Mouse (Mus musculus) neural tube, embryonic 13.5 days (tissue): ENCODE measurements around the gene Rybp. TPM values are rescaled to one million over a fixed set of nuclear protein-coding genes. Genes with fewer than 3 reads are reported as not detected.

ENCODE experiments used
- ATAC-seq: fragments of 200-750 bp; cut with Nextera tagmentation; 2 replicates; pipeline ENCODE4 v1.8.0; 2017; ENCODE audit warnings: low read depth, mild to moderate bottlenecking, moderate TSS enrichment, moderate library complexity
- H3K27ac ChIP-seq: fragments of 300-500 bp; sonication (generic); replicated peaks from 2 replicates; pipeline ENCODE4 v1.5.1; 2015; ENCODE audit warnings: moderate library complexity, mild to moderate bottlenecking, inconsistent platforms
- H3K27me3 ChIP-seq: fragments of 300-500 bp; sonication (generic); 2 replicates; pipeline ENCODE4 v1.6.1; 2015; ENCODE audit warnings: mild to moderate bottlenecking, inconsistent platforms
- H3K36me3 ChIP-seq: fragments of 300-500 bp; sonication (generic); 2 replicates; pipeline ENCODE4 v1.6.1; 2015; ENCODE audit warnings: mild to moderate bottlenecking, inconsistent platforms
- H3K4me1 ChIP-seq: fragments of 300-500 bp; sonication (generic); replicated peaks from 2 replicates; pipeline ENCODE4 v1.6.1; 2015; ENCODE audit warnings: inconsistent platforms
- H3K4me2 ChIP-seq: fragments of 300-500 bp; sonication (generic); 2 replicates; pipeline ENCODE4 v1.6.1; 2015; ENCODE audit warnings: inconsistent platforms, mild to moderate bottlenecking, moderate library complexity
- H3K4me3 ChIP-seq: fragments of 300-500 bp; sonication (generic); 2 replicates; pipeline ENCODE4 v1.5.1; 2015; ENCODE audit warnings: mild to moderate bottlenecking, inconsistent platforms
- H3K9ac ChIP-seq: fragments of 300-500 bp; sonication (generic); 2 replicates; pipeline ENCODE4 v1.6.1; 2015; ENCODE audit warnings: moderate library complexity, mild to moderate bottlenecking, inconsistent platforms
- H3K9me3 ChIP-seq: fragments of 300-500 bp; sonication (generic); 2 replicates; pipeline ENCODE4 v1.6.1; 2016; ENCODE audit warnings: inconsistent platforms
- WGBS: fragments of 180-500 bp; shearing (Covaris S2); methylation state at CpG from one replicate; pipeline ENCODE4 v1.1.7; 2015; 5-methylcytosine and 5-hydroxymethylcytosine counted together
- polyA plus RNA-seq: library from polyadenylated mRNA; unstranded; fragments of >200 nt; fragmentation: Nextera tagmentation; extraction: Ambion mirVana; gene quantifications from 2 replicates; pipeline ENCODE4 v1.2.1, GENCODE M21; 2015

Gene Rybp
- 17.5 and 19.0 TPM in 2 replicates for polyA plus RNA-seq

GRCm38 (mm10) chr6:100287334-100288015 lies at the start of gene Rybp:
TSS of gene Rybp (minus strand) at chr6:100287485.
- H3K27me3 ChIP-seq, result peaks cover 35% of the 10 kb centered on the region
- under 1% methylated on average over 62 of the region's 112 CpGs for WGBS
- peak; percentile 98 for ATAC-seq

GRCm38 (mm10) chr6:100336591-100337148 lies 49.4 kb upstream of the Rybp start:
- Histone ChIP-seq H3K4me2 (no peak overlapping the region), H3K9ac (no peak overlapping the region), H3K9me3 (no peaks in the 10 kb centered on the region), H3K27me3 (peaks cover 36% of the 10 kb centered on the region), H3K36me3 (no peaks in the 10 kb centered on the region), H3K27ac (no peak overlapping the region), H3K4me1 (peaks cover 22% of the 10 kb centered on the region), H3K4me3 (no peak overlapping the region)
- WGBS, result 17% methylated on average over 14 of the region's 14 CpGs
- ATAC-seq, result no peak

More at GRCm38 (mm10) chr6:100287334-100288015, at the start of gene Rybp:
- H3K4me1 ChIP-seq, result peaks cover 39% of the 10 kb centered on the region
- H3K9ac ChIP-seq, result peak within 1 kb of the TSS; percentile 89
- peak within 1 kb of the TSS; percentile 71 for H3K4me3 ChIP-seq
- H3K4me2 ChIP-seq, result peak within 1 kb of the TSS; percentile 95
- peak within 1 kb of the TSS; percentile 98 for H3K27ac ChIP-seq
- no peaks in the 10 kb centered on the region for H3K36me3 ChIP-seq
- no peaks in the 10 kb centered on the region for H3K9me3 ChIP-seq

DNA sequence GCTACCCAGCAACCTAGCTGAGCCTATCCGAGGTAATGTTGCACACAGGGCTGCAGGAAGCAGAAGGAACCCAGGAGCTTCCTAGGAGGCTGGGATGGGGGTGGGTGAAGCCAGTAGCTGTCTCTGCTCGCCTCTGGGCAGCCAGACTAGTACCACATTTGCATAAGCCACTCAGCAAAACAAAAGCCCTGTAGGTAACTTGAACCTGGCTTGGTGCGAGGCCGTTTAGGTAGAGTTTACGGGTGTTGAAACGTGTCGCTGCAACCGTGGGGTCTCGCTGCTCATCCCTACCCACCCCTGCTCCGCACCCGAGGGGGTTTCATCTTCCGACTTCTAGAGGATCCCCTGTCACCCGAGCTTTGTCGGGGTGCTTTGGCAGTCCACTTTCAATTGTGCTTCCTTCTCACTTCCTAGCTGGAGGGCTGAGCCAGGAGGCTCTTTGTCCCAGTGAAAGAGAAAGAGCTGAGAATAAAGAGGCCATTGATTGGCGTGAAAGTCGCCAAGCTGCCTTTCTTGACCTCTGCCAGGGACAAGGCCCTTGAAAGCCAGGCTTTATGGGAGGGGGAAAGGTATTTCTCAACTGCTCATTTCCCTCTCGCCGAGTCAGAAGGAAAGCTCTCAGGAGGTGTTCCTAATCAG lies 48.3 kb upstream of the Rybp start:
- WGBS, result 3% methylated on average over 18 of the region's 18 CpGs
- Histone ChIP-seq H3K4me2 (peak overlapping the region; percentile 46), H3K9ac (0 out of 2 replicates have a peak overlapping the region, but pooled peaks have one; percentile 49), H3K27ac (no peak overlapping the region), H3K27me3 (peaks cover 45% of the 10 kb centered on the region), H3K4me3 (no peak overlapping the region), H3K36me3 (no peaks in the 10 kb centered on the region), H3K4me1 (peaks cover 22% of the 10 kb centered on the region), H3K9me3 (no peaks in the 10 kb centered on the region)
- ATAC-seq, result peak; percentile 65; the same call in 1 of the 2 replicates

DNA sequence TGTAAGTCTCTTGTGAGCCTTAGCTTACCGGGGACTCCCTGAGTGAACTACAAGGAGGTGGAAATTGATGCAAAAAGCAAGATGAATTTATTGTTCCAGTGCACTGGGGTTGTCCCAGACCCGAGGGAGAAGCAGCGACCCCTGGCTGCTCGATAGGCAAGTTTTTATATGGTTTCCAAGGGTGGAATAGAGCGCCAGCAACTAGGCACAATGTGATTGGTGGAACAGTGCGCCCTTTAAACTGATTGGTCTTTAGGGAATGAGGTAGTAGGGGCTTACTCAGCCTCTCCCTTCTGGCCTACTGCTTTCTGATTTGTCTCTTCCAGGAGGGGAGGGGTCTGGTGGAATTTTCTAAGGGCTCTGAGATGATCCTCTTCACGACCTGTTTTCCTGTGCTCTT lies 46.5 kb upstream of the Rybp start:
- H3K27ac ChIP-seq, result no peak overlapping the region
- H3K27me3 ChIP-seq, result peaks cover 49% of the 10 kb centered on the region
- H3K4me1 ChIP-seq, result peaks cover 22% of the 10 kb centered on the region
- H3K4me2 ChIP-seq, result no peak overlapping the region
- no peak for ATAC-seq
- H3K9me3 ChIP-seq, result no peaks in the 10 kb centered on the region
- no peak overlapping the region for H3K4me3 ChIP-seq
- H3K36me3 ChIP-seq, result no peaks in the 10 kb centered on the region
- no peak overlapping the region for H3K9ac ChIP-seq
- WGBS, result 81% methylated on average over 7 of the region's 7 CpGs

GRCm38 (mm10) chr6:100332479-100332878 lies 45.2 kb upstream of the Rybp start:
- no peak overlapping the region for H3K4me2 ChIP-seq
- 84% methylated on average over 4 of the region's 4 CpGs for WGBS
- peaks cover 40% of the 10 kb centered on the region for H3K27me3 ChIP-seq
- ATAC-seq, result no peak
- H3K9ac ChIP-seq, result no peak overlapping the region
- peaks cover 22% of the 10 kb centered on the region for H3K4me1 ChIP-seq
- no peak overlapping the region for H3K27ac ChIP-seq
- H3K9me3 ChIP-seq, result no peaks in the 10 kb centered on the region
- H3K36me3 ChIP-seq, result no peaks in the 10 kb centered on the region
- no peak overlapping the region for H3K4me3 ChIP-seq

GRCm38 (mm10) chr6:100331582-100331981 lies 44.3 kb upstream of the Rybp start:
- ATAC-seq, result no peak
- Histone ChIP-seq H3K4me2 (no peak overlapping the region), H3K4me3 (no peak overlapping the region), H3K27ac (no peak overlapping the region), H3K36me3 (no peaks in the 10 kb centered on the region), H3K27me3 (peaks cover 32% of the 10 kb centered on the region), H3K9ac (no peak overlapping the region), H3K9me3 (no peaks in the 10 kb centered on the region), H3K4me1 (peaks cover 17% of the 10 kb centered on the region)
- 55% methylated on average over 8 of the region's 8 CpGs for WGBS

- 80% methylated on average over 9 of the region's 9 CpGs for WGBS
- Histone ChIP-seq H3K4me1 (peaks cover 12% of the 10 kb centered on the region), H3K4me3 (no peak overlapping the region), H3K36me3 (no peaks in the 10 kb centered on the region), H3K27ac (no peak overlapping the region), H3K27me3 (peaks cover 29% of the 10 kb centered on the region), H3K9ac (no peak overlapping the region), H3K9me3 (no peaks in the 10 kb centered on the region), H3K4me2 (no peak overlapping the region)
- ATAC-seq, result no peak
Measured at GRCm38 (mm10) chr6:100331055-100331454, 43.8 kb upstream of the Rybp start.

DNA sequence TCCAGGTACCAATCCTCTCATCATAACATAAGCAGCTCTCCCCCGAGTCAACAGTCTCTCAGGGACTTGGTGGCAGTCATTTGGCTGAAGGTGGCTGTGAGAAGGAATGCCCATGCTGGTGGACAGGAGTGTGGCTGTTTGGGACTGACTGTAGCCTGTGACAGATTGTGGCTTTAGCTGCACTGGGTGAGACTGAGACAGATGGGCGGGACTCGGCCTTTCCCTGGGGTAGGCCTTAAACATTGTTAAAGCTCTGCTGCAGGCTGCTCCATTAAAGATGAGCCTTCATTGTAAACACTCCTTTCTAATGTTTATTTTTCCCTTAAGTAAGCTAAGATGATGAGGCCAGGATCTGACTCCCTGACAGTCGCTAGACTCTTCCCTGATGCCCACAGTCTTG lies 42.3 kb upstream of the Rybp start:
- H3K36me3 ChIP-seq, result no peaks in the 10 kb centered on the region
- H3K27me3 ChIP-seq, result peaks cover 26% of the 10 kb centered on the region
- no peaks in the 10 kb centered on the region for H3K4me1 ChIP-seq
- H3K27ac ChIP-seq, result no peak overlapping the region
- no peak overlapping the region for H3K4me3 ChIP-seq
- no peak for ATAC-seq
- no peak overlapping the region for H3K9ac ChIP-seq
- H3K9me3 ChIP-seq, result no peaks in the 10 kb centered on the region
- H3K4me2 ChIP-seq, result no peak overlapping the region
- 65% methylated on average over 4 of the region's 4 CpGs for WGBS

DNA sequence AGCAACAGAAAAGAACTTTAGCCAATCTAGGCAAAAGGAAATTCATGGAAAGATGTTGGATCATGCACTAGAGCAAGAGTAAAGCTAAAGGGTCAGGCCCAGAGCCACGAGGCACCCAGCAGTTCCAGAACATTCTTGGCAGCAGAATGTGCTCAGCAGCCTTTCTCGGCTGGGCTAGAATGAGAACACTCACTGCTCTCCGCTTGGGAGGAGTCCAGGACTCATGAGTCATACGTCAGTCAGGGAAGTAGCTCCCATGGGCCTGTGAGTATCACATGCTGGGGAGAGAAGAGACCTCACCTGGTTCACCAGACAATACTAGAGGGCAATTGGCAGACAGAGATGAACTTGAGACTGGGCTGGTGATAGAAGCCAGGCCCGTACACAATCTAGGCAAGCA lies 39.8 kb upstream of the Rybp start:
- no peak for ATAC-seq
- H3K27ac ChIP-seq, result no peak overlapping the region
- H3K27me3 ChIP-seq, result peaks cover 16% of the 10 kb centered on the region; the same call in 1 of the 2 replicates
- no peaks in the 10 kb centered on the region for H3K36me3 ChIP-seq
- 72% methylated on average over 5 of the region's 5 CpGs for WGBS
- no peaks in the 10 kb centered on the region for H3K9me3 ChIP-seq
- H3K4me1 ChIP-seq, result peaks cover 8% of the 10 kb centered on the region; the same call in 1 of the 2 replicates
- no peak overlapping the region for H3K9ac ChIP-seq
- H3K4me3 ChIP-seq, result no peak overlapping the region
- H3K4me2 ChIP-seq, result no peak overlapping the region

DNA sequence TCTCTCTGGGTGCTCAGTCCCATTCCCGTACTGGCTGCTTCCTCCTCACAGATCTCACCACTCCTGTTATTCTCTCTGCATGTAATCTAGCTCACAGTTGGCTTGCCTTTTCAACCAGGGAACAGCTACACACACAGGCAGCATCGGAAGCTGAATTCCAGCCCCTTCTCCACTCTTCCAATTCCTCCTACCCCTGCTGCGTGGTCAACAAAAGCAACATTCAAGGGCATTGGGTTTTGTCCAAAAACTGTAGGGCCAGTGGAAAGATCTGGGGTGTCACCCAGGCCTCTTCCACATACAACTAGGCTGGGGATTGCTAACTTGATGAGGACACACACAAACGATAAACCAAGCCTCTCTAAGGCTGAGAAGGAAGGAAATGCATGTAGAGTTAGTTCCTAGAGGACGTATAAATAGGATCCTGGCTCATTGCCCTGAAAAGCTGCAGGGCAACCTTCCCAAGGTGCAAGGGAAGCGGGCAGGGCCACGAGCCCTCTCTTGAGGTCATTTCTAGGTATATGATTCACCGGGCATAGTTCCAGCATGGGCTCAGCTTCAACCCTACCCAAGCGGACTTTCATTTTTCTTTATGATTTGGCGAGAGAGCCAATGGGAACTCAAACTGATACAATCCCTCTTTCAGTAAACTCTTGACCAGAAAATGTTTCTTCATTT lies 36.6 kb upstream of the Rybp start:
- no peak for ATAC-seq
- Histone ChIP-seq H3K4me1 (peaks cover 8% of the 10 kb centered on the region; the same call in 1 of the 2 replicates), H3K9me3 (no peaks in the 10 kb centered on the region), H3K9ac (no peak overlapping the region), H3K36me3 (no peaks in the 10 kb centered on the region), H3K4me2 (no peak overlapping the region), H3K4me3 (no peak overlapping the region), H3K27me3 (peaks cover 6% of the 10 kb centered on the region; the same call in 1 of the 2 replicates), H3K27ac (no peak overlapping the region)
- 83% methylated on average over 10 of the region's 10 CpGs for WGBS

DNA sequence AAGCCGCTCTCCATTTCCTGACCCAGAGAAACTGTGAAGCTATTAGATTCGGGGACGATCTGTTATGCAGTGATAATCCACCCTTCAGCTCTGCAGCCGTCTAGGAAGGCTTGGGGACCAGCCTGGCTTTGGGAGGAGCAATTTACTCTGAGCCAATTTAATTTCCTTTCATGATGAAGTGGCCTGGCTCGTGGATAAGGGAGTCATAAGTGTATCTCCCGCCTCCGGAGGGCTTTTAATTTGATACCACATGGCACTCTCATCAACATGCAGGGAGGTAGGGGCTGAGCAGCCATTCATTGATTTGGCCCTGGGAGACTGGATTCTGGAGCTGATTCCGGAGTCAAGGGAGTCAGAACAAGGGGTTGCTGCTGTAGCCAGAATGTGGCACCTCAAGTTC lies 35.3 kb upstream of the Rybp start:
- 37% methylated on average over 8 of the region's 8 CpGs for WGBS
- H3K4me3 ChIP-seq, result no peak overlapping the region
- H3K27me3 ChIP-seq, result peaks cover 6% of the 10 kb centered on the region; the same call in 1 of the 2 replicates
- H3K4me1 ChIP-seq, result peaks cover 8% of the 10 kb centered on the region; the same call in 1 of the 2 replicates
- H3K36me3 ChIP-seq, result no peaks in the 10 kb centered on the region
- H3K9ac ChIP-seq, result no peak overlapping the region
- ATAC-seq, result peak; percentile 71; the same call in 1 of the 2 replicates
- no peaks in the 10 kb centered on the region for H3K9me3 ChIP-seq
- no peak overlapping the region for H3K4me2 ChIP-seq
- H3K27ac ChIP-seq, result no peak overlapping the region

DNA sequence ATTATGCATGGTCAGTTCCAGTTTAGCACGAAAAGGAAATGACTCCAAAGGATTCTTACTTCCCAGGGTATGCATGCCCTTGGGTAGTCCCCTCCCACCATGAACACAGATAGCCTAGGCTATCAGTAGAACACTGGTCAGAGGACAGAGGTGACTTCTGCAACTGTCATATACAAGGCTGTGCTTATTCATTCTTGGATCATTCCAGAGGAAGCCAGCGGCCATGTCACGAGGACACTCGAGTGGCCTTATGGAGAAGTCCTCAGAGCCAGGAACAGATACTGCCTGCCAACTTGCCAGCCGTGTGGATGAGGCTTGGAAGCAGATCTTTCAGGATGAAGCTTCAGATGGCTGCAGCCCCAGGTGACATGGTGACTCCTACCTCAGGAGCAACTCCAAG lies 34.9 kb upstream of the Rybp start:
- peaks cover 6% of the 10 kb centered on the region; the same call in 1 of the 2 replicates for H3K27me3 ChIP-seq
- no peaks in the 10 kb centered on the region for H3K36me3 ChIP-seq
- no peak overlapping the region for H3K27ac ChIP-seq
- H3K9ac ChIP-seq, result no peak overlapping the region
- no peak for ATAC-seq
- H3K4me3 ChIP-seq, result no peak overlapping the region
- H3K4me2 ChIP-seq, result no peak overlapping the region
- peaks cover 8% of the 10 kb centered on the region; the same call in 1 of the 2 replicates for H3K4me1 ChIP-seq
- no peaks in the 10 kb centered on the region for H3K9me3 ChIP-seq
- WGBS, result 85% methylated on average over 5 of the region's 5 CpGs
